Mouse (Mus musculus): ENCODE measurements around the gene Bicdl1. TPM values are rescaled to one million over a fixed set of nuclear protein-coding genes. Genes with fewer than 3 reads are reported as not detected.

Gene Bicdl1
- polyA plus RNA-seq, 1 experiment: 143 TPM

DNA sequence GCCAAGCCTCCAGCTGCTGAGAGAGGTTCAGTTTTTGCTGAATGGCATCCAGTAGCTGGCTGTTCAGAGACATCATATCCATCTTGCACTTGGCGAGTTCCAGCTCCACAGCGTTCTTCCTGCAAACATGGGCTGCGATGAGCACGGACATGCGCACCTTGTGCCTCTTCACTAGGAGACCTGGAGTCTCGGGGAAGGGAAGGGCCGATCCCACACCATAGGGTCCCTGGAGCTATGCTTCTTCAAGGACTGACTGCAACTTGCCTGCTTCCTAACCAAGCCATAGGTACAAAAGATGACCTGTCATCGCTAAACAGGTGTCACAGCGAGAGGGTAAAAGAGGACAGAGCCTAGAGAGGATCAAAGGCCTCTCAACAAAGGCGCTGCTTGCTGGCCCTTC is 79.6 kb downstream of the Bicdl1 start:
- Histone ChIP-seq H3K27me3 (ENCODE audit: control insufficient read depth, insufficient read depth, low read length) (no peaks in the 10 kb centered on the region), H3K4me3 (ENCODE audit: control insufficient read depth, insufficient read depth, low read length) (no peak overlapping the region), H3K36me3 (ENCODE audit: control insufficient read depth, insufficient read depth, low read length) (peaks cover 9% of the 10 kb centered on the region), H3K4me1 (replicated peaks; ENCODE audit: control insufficient read depth, insufficient read depth, low read length) (peaks cover 5% of the 10 kb centered on the region), H3K27ac (ENCODE audit: control insufficient read depth, insufficient read depth, low read length) (no peak overlapping the region)
- 96% methylated on average over 10 of the region's 10 CpGs for WGBS
- no peak for DNase-seq
- TF ChIP-seq POLR2A (IDR thresholded peaks at IDR 0.05; ENCODE audit: control insufficient read depth, extremely low read depth, insufficient read depth, low read length, poor library complexity): no peak
- TF ChIP-seq CTCF (IDR thresholded peaks at IDR 0.05; ENCODE audit: borderline replicate concordance, control insufficient read depth, extremely low read depth, insufficient read depth, low read length, poor library complexity): no peak

- WGBS: 94% methylated on average over 10 of the region's 10 CpGs
- no peak for DNase-seq
- H3K4me1 ChIP-seq (replicated peaks; ENCODE audit: control insufficient read depth, insufficient read depth, low read length): peaks cover 5% of the 10 kb centered on the region
- H3K4me3 ChIP-seq (ENCODE audit: control insufficient read depth, insufficient read depth, low read length): no peak overlapping the region
- no peak overlapping the region for H3K27ac ChIP-seq (ENCODE audit: control insufficient read depth, insufficient read depth, low read length)
- no peaks in the 10 kb centered on the region for H3K27me3 ChIP-seq (ENCODE audit: control insufficient read depth, insufficient read depth, low read length)
- H3K36me3 ChIP-seq (ENCODE audit: control insufficient read depth, insufficient read depth, low read length): peaks cover 19% of the 10 kb centered on the region
- TF ChIP-seq POLR2A (IDR thresholded peaks at IDR 0.05; ENCODE audit: control insufficient read depth, extremely low read depth, insufficient read depth, low read length, poor library complexity) (no peak), CTCF (IDR thresholded peaks at IDR 0.05; ENCODE audit: borderline replicate concordance, control insufficient read depth, extremely low read depth, insufficient read depth, low read length, poor library complexity) (no peak)
Measured at GRCm38 (mm10) chr5:115650885-115651284, 80.5 kb downstream of the Bicdl1 start.

DNA sequence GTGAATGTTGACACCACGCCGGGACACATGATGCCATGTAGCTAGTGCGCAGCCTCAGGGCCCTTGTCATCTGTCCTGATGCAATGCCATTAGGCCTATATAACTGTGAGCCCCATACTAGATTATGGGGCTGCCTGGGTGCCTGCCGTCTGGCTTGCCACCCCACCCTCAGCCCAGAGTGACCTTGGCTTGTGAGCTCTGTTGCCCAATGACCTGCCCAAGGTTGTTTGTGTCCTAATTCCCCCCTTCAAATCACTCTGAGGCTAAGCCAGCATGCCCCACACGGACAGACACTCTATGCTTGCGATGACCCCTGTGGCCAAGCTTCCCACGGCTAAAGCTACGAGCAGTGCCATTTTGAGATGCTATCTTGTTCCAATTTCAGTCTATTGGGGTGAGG is 81.7 kb downstream of the Bicdl1 start:
- TF ChIP-seq POLR2A (IDR thresholded peaks at IDR 0.05; ENCODE audit: control insufficient read depth, extremely low read depth, insufficient read depth, low read length, poor library complexity): no peak
- no peak for TF ChIP-seq CTCF (IDR thresholded peaks at IDR 0.05; ENCODE audit: borderline replicate concordance, control insufficient read depth, extremely low read depth, insufficient read depth, low read length, poor library complexity)
- Histone ChIP-seq H3K36me3 (ENCODE audit: control insufficient read depth, insufficient read depth, low read length) (peaks cover 30% of the 10 kb centered on the region), H3K4me1 (replicated peaks; ENCODE audit: control insufficient read depth, insufficient read depth, low read length) (peaks cover 5% of the 10 kb centered on the region), H3K27ac (ENCODE audit: control insufficient read depth, insufficient read depth, low read length) (no peak overlapping the region), H3K27me3 (ENCODE audit: control insufficient read depth, insufficient read depth, low read length) (no peaks in the 10 kb centered on the region), H3K4me3 (ENCODE audit: control insufficient read depth, insufficient read depth, low read length) (no peak overlapping the region)
- no peak for DNase-seq
- over 99% methylated on average over 8 of the region's 8 CpGs for WGBS

- 93% methylated on average over 3 of the region's 3 CpGs for WGBS
- Histone ChIP-seq H3K4me1 (replicated peaks; ENCODE audit: control insufficient read depth, insufficient read depth, low read length) (peaks cover 5% of the 10 kb centered on the region), H3K27me3 (ENCODE audit: control insufficient read depth, insufficient read depth, low read length) (no peaks in the 10 kb centered on the region), H3K4me3 (ENCODE audit: control insufficient read depth, insufficient read depth, low read length) (no peak overlapping the region), H3K27ac (ENCODE audit: control insufficient read depth, insufficient read depth, low read length) (no peak overlapping the region), H3K36me3 (ENCODE audit: control insufficient read depth, insufficient read depth, low read length) (peaks cover 39% of the 10 kb centered on the region)
- TF ChIP-seq CTCF (IDR thresholded peaks at IDR 0.05; ENCODE audit: borderline replicate concordance, control insufficient read depth, extremely low read depth, insufficient read depth, low read length, poor library complexity) (no peak), POLR2A (IDR thresholded peaks at IDR 0.05; ENCODE audit: control insufficient read depth, extremely low read depth, insufficient read depth, low read length, poor library complexity) (no peak)
- no peak for DNase-seq
Measured at GRCm38 (mm10) chr5:115648876-115649275, 82.5 kb downstream of the Bicdl1 start.

DNA sequence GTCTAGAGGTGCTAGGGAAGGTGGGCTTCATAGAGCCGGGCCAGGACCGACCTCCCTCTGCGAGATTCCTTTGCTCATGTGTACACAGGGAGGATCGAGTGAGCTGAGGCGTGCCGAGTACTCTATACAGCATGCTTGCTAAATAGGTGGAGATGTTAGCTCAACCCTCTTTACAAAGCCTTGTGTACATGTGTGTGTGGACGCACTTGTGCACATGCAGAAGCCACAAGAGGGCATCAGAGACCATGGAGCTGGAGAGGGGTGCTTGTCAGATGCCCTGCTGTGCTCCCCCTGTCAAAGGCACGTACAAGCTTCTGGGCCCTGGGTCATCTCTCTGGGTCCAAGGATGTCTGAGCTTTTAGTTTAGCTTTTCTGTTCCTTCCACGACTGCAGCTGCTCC is 87.2 kb downstream of the Bicdl1 start:
- peak; percentile 48 for DNase-seq

DNA sequence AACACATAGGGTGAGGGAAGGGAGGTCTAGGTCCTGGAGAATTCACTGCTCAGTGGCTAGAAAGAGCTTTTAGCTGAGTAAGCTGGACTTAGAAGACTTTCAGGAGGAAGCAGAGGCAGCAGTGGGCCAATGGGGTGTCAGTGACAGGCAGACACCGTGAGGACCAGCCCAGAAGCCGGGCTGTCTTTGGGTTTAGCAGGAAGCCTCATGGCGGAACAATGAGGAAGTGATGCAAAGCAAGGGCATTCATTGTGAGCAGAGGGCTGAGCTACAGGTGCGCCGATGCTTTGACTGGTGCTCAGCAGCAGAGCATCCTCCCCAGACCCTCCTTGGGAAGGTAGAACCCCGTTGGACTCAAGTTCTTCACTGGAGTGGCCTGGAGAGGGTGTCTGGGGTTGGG is 95.9 kb downstream of the Bicdl1 start:
- WGBS: 11% methylated on average over 6 of the region's 6 CpGs
- DNase-seq: peak; percentile 24

More for the DNA sequence above, 87.2 kb downstream of the Bicdl1 start:
- Histone ChIP-seq H3K4me1 (replicated peaks; ENCODE audit: control insufficient read depth, insufficient read depth, low read length) (no peaks in the 10 kb centered on the region), H3K27me3 (ENCODE audit: control insufficient read depth, insufficient read depth, low read length) (no peaks in the 10 kb centered on the region), H3K27ac (ENCODE audit: control insufficient read depth, insufficient read depth, low read length) (no peak overlapping the region), H3K36me3 (ENCODE audit: control insufficient read depth, insufficient read depth, low read length) (peaks cover 74% of the 10 kb centered on the region), H3K4me3 (ENCODE audit: control insufficient read depth, insufficient read depth, low read length) (no peak overlapping the region)
- 92% methylated on average over 9 of the region's 9 CpGs for WGBS
- TF ChIP-seq POLR2A (IDR thresholded peaks at IDR 0.05; ENCODE audit: control insufficient read depth, extremely low read depth, insufficient read depth, low read length, poor library complexity) (no peak), CTCF (IDR thresholded peaks at IDR 0.05; ENCODE audit: borderline replicate concordance, control insufficient read depth, extremely low read depth, insufficient read depth, low read length, poor library complexity) (peak; percentile 61; the same call in 1 of the 2 replicates)

GRCm38 (mm10) chr5:115634046-115634445 is 97.4 kb downstream of the Bicdl1 start:
- Histone ChIP-seq H3K27ac (ENCODE audit: control insufficient read depth, insufficient read depth, low read length) (no peak overlapping the region), H3K27me3 (ENCODE audit: control insufficient read depth, insufficient read depth, low read length) (no peaks in the 10 kb centered on the region), H3K36me3 (ENCODE audit: control insufficient read depth, insufficient read depth, low read length) (peaks cover 9% of the 10 kb centered on the region), H3K4me3 (ENCODE audit: control insufficient read depth, insufficient read depth, low read length) (no peak overlapping the region), H3K4me1 (replicated peaks; ENCODE audit: control insufficient read depth, insufficient read depth, low read length) (peaks cover 36% of the 10 kb centered on the region)
- no peak for DNase-seq
- 92% methylated on average over 8 of the region's 8 CpGs for WGBS
- no peak for TF ChIP-seq POLR2A (IDR thresholded peaks at IDR 0.05; ENCODE audit: control insufficient read depth, extremely low read depth, insufficient read depth, low read length, poor library complexity)
- no peak for TF ChIP-seq CTCF (IDR thresholded peaks at IDR 0.05; ENCODE audit: borderline replicate concordance, control insufficient read depth, extremely low read depth, insufficient read depth, low read length, poor library complexity)

More for the DNA sequence above, 95.9 kb downstream of the Bicdl1 start:
- H3K27ac ChIP-seq (ENCODE audit: control insufficient read depth, insufficient read depth, low read length): no peak overlapping the region
- TF ChIP-seq POLR2A (IDR thresholded peaks at IDR 0.05; ENCODE audit: control insufficient read depth, extremely low read depth, insufficient read depth, low read length, poor library complexity) (no peak), CTCF (IDR thresholded peaks at IDR 0.05; ENCODE audit: borderline replicate concordance, control insufficient read depth, extremely low read depth, insufficient read depth, low read length, poor library complexity) (no peak)
- peaks cover 23% of the 10 kb centered on the region for H3K36me3 ChIP-seq (ENCODE audit: control insufficient read depth, insufficient read depth, low read length)
- no peaks in the 10 kb centered on the region for H3K27me3 ChIP-seq (ENCODE audit: control insufficient read depth, insufficient read depth, low read length)
- H3K4me1 ChIP-seq (replicated peaks; ENCODE audit: control insufficient read depth, insufficient read depth, low read length): peaks cover 36% of the 10 kb centered on the region
- H3K4me3 ChIP-seq (ENCODE audit: control insufficient read depth, insufficient read depth, low read length): no peak overlapping the region

All from thymus, adult 2 months (tissue).